Comparison of ENCODE assay signal across 8 mouse cellular contexts in the genomic region with DNA sequence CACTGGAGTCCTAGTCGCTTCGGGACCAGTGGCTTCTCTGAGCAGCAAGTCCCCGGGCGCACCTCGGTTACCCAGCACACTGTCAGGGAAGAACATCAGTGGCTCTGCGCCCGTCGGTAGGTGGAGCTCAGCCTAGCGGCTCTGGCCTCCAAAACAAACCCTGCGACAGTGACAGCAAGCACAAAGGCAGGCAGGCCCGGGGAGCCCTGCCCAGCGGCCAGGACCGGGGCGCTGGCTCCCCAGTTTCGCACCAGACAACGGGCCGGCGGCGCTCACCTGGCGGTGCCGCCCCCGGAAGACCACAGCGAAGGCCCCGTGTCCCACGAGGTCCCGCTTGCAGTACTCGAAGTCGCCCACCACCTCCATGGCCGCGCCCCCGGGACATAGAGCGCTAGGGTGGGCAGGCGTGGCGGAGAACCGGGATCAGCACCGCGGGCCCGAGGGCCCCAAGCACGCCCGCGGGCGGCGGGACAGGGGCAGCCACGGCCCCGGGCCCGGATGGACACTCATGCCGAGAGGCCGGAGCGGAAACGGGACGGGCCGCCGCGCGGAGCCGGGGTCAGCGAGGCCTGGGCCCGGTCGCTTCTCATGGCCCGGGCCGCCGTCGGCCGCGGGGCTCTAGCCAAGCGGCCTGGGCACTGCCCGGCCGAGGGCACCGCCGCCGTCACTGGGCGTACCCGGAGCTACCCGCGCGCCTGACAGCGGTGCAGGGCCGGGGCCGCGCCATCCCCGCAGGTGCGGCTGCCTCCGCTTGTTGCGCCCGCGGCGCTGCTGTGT. TPM values are rescaled to one million over a fixed set of nuclear protein-coding genes. Genes with fewer than 3 reads are reported as not detected.
DNase-seq lines count a peak whose midpoint lies in the region; ATAC-seq and TF ChIP-seq lines count a peak whose summit lies in the region.

No protein-coding gene starts in this region.

- peaks cover 30% of the 10 kb centered on the region for H3K27me3 ChIP-seq in E14TG2a.4 (ENCODE audit: insufficient read depth, low read length)
- H3K27me3 ChIP-seq in forebrain, embryonic 11.5 days (ENCODE audit: control insufficient read depth, insufficient read depth, low read length): no peaks in the 10 kb centered on the region
- no peaks in the 10 kb centered on the region for H3K27me3 ChIP-seq in heart, embryonic 16.5 days (ENCODE audit: control insufficient read depth, insufficient read depth, low read length)
- H3K27me3 ChIP-seq in liver, embryonic 14.5 days (ENCODE audit: control insufficient read depth, insufficient read depth, low read length): no peaks in the 10 kb centered on the region
- H3K27me3 ChIP-seq in stomach, embryonic 15.5 days (replicated peaks): no peaks in the 10 kb centered on the region

- no peak for TF ChIP-seq CTCF in E14TG2a.4 (conservative IDR thresholded peaks at IDR 0.05; ENCODE audit: low read length)
- TF ChIP-seq CTCF in liver, embryonic 14.5 days (IDR thresholded peaks at IDR 0.05; ENCODE audit: low read depth): peak; percentile 82

- peak overlapping the region; percentile 95 for H3K4me3 ChIP-seq in E14TG2a.4 (replicated peaks; ENCODE audit: low read length)
- H3K4me3 ChIP-seq in forebrain, embryonic 11.5 days (ENCODE audit: low read depth, low read length): peak overlapping the region; percentile 94
- peak overlapping the region; percentile 91 for H3K4me3 ChIP-seq in heart, embryonic 16.5 days (ENCODE audit: low read length)
- H3K4me3 ChIP-seq in liver, embryonic 14.5 days (ENCODE audit: insufficient read depth in 1 of 2, low read depth in 2 of 2, low read length in 2 of 2): peak overlapping the region; percentile 61 to 87
- H3K4me3 ChIP-seq in stomach, embryonic 15.5 days (replicated peaks): peak overlapping the region; percentile 91

- no peaks in the 10 kb centered on the region for H3K36me3 ChIP-seq in E14TG2a.4 (ENCODE audit: insufficient read depth, low read length)
- no peaks in the 10 kb centered on the region for H3K36me3 ChIP-seq in forebrain, embryonic 11.5 days (ENCODE audit: control insufficient read depth, insufficient read depth, low read length)
- H3K36me3 ChIP-seq in heart, embryonic 16.5 days (ENCODE audit: control insufficient read depth, insufficient read depth): 0 out of 2 replicates have a peak, but pooled peaks cover 2% of the 10 kb centered on the region
- H3K36me3 ChIP-seq in liver, embryonic 14.5 days (replicated peaks; ENCODE audit: control insufficient read depth, insufficient read depth, low read depth): no peaks in the 10 kb centered on the region
- no peaks in the 10 kb centered on the region for H3K36me3 ChIP-seq in stomach, embryonic 15.5 days

- H3K4me2 ChIP-seq in forebrain, embryonic 11.5 days (ENCODE audit: low read depth, low read length, severe bottlenecking): peak overlapping the region; percentile 78
- peak overlapping the region; percentile 73 for H3K4me2 ChIP-seq in heart, embryonic 16.5 days (ENCODE audit: low read depth, low read length)
- peak overlapping the region; percentile 94 for H3K4me2 ChIP-seq in liver, embryonic 14.5 days (ENCODE audit: low read depth)
- peak overlapping the region; percentile 88 for H3K4me2 ChIP-seq in stomach, embryonic 15.5 days

- under 1% methylated on average over 87 of the region's 87 CpGs for WGBS in forebrain, embryonic 11.5 days
- under 1% methylated on average over 78 of the region's 87 CpGs for WGBS in heart, embryonic 16.5 days
- under 1% methylated on average over 87 of the region's 87 CpGs for WGBS in liver, embryonic 14.5 days (ENCODE audit: insufficient replicate concordance)
- WGBS in stomach, embryonic 15.5 days: under 1% methylated on average over 68 of the region's 87 CpGs

- peak; percentile 83 for ATAC-seq in forebrain, embryonic 11.5 days (replicated peaks; ENCODE audit: low FRiP score)
- peak; percentile 87 for ATAC-seq in heart, embryonic 16.5 days (replicated peaks; ENCODE audit: extremely low read depth, insufficient read depth, low FRiP score)
- peak; percentile 82 for ATAC-seq in liver, embryonic 14.5 days (ENCODE audit: insufficient read depth)
- peak; percentile 72 for ATAC-seq in stomach, embryonic 15.5 days (ENCODE audit: insufficient read depth, low FRiP score, low read depth)

- H3K9me3 ChIP-seq in E14TG2a.4 (ENCODE audit: low read length): no peaks in the 10 kb centered on the region
- no peaks in the 10 kb centered on the region for H3K9me3 ChIP-seq in forebrain, embryonic 11.5 days (ENCODE audit: control insufficient read depth, low read length)
- H3K9me3 ChIP-seq in heart, embryonic 16.5 days (replicated peaks; ENCODE audit: control insufficient read depth, low read length): no peaks in the 10 kb centered on the region
- no peaks in the 10 kb centered on the region for H3K9me3 ChIP-seq in liver, embryonic 14.5 days (ENCODE audit: control insufficient read depth, low read length)
- H3K9me3 ChIP-seq in stomach, embryonic 15.5 days: no peaks in the 10 kb centered on the region

- H3K27ac ChIP-seq in forebrain, embryonic 11.5 days (ENCODE audit: low read depth, low read length): peak overlapping the region; percentile 86
- H3K27ac ChIP-seq in heart, embryonic 16.5 days (ENCODE audit: low read length): peak overlapping the region; percentile 90
- peak overlapping the region; percentile 46 for H3K27ac ChIP-seq in liver, embryonic 14.5 days
- H3K27ac ChIP-seq in stomach, embryonic 15.5 days: peak overlapping the region; percentile 88

- peak overlapping the region; percentile 98 for H3K9ac ChIP-seq in forebrain, embryonic 11.5 days (ENCODE audit: low read length)
- peak overlapping the region; percentile 97 for H3K9ac ChIP-seq in heart, embryonic 16.5 days (ENCODE audit: low read length)
- H3K9ac ChIP-seq in liver, embryonic 14.5 days (replicated peaks): peak overlapping the region; percentile 83
- H3K9ac ChIP-seq in stomach, embryonic 15.5 days: peak overlapping the region; percentile 85

- DNase-seq in c-Kit-positive CD71-positive TER-119-negative erythroid progenitor cells, embryonic 14.5 days (ENCODE audit: low read depth): peak; percentile 72
- DNase-seq in forebrain, embryonic 11.5 days (ENCODE audit: low spot score): peak; percentile 91
- peak; percentile 87 to 89 for DNase-seq in kidney, postnatal 36 days
- DNase-seq in liver, embryonic 14.5 days (ENCODE audit: low read depth in 3 of 3, low spot score in 3 of 3): peak; percentile 59 to 70 (median 66)
- peak; percentile 89 for DNase-seq in neural tube, embryonic 10.5 days (ENCODE audit: extremely low spot score, low spot score)

- TF ChIP-seq EP300 in liver, embryonic 14.5 days (IDR thresholded peaks at IDR 0.05; ENCODE audit: low read depth): no peak

- H3K4me1 ChIP-seq in E14TG2a.4 (replicated peaks; ENCODE audit: low read depth, low read length): peaks cover 10% of the 10 kb centered on the region
- H3K4me1 ChIP-seq in forebrain, embryonic 11.5 days (replicated peaks; ENCODE audit: control insufficient read depth, insufficient read depth, low read length): no peaks in the 10 kb centered on the region
- peaks cover 6% of the 10 kb centered on the region for H3K4me1 ChIP-seq in heart, embryonic 16.5 days (ENCODE audit: control insufficient read depth, insufficient read depth, low read length)
- H3K4me1 ChIP-seq in liver, embryonic 14.5 days (replicated peaks; ENCODE audit: control insufficient read depth in 2 of 2, insufficient read depth in 2 of 2, low read length in 1 of 2): peaks cover 0 to 2% of the 10 kb centered on the region in 2 experiments; a peak in 1 of 4 replicates
- no peaks in the 10 kb centered on the region for H3K4me1 ChIP-seq in stomach, embryonic 15.5 days

RNA-seq across cellular contexts. Expression of a gene that starts 0.5 kb away (rescaled TPM):
- polyA plus RNA-seq in forebrain, embryonic 11.5 days (2014; fragmentation: Nextera tagmentation; extraction: Ambion mirVana): 28.8 and 31.3 TPM in 2 replicates
- polyA plus RNA-seq in heart, embryonic 16.5 days (2015; fragmentation: Nextera tagmentation; extraction: Ambion mirVana): 11.4 and 11.9 TPM in 2 replicates
- polyA plus RNA-seq in liver, embryonic 14.5 days (2012; rRNA removed): 2.5 and 2.7 TPM in 2 replicates
- polyA plus RNA-seq in liver, embryonic 14.5 days (2014; fragmentation: Nextera tagmentation; extraction: Ambion mirVana): 2.5 and 2.8 TPM in 2 replicates
- polyA plus RNA-seq in stomach, embryonic 15.5 days (2015; fragmentation: Nextera tagmentation; extraction: Ambion mirVana): 10.7 and 12.0 TPM in 2 replicates

Comparison
In these comparisons a context has a peak if more than half of its experiments do, and no peak if none do; other contexts are left out.
1. Peak in every context shown above with its lines: DNase-seq, ATAC-seq, H3K4me3 ChIP-seq and H3K27ac ChIP-seq.